Mouse (Mus musculus) liver, embryonic 14.5 days (tissue): ENCODE results near the gene Cacybp. TPM values are rescaled to one million over a fixed set of nuclear protein-coding genes. Genes with fewer than 3 reads are reported as not detected.

Experiments used
- ATAC-seq: fragments of 200-750 bp; cut with Nextera tagmentation; 2 replicates; pipeline ENCODE4 v1.8.0; 2017; ENCODE audit warnings: moderate number of reproducible peaks, mild to moderate bottlenecking, moderate library complexity; ENCODE audit not compliant: insufficient read depth
- DNase-seq, 3 experiments: peaks; one replicate each; pipeline ENCODE4 v3.0.0-alpha.2; 2012 to 2013; ENCODE audit warnings: low read depth in 3 of 3, low spot score in 3 of 3
- H3K27ac ChIP-seq: fragments of 300-500 bp; sonication (generic); 2 replicates; pipeline ENCODE4 v1.5.1; 2014; ENCODE audit warnings: moderate library complexity, mild to moderate bottlenecking, control low read depth, inconsistent platforms
- H3K27me3 ChIP-seq: fragments of 300-500 bp; sonication (generic); 2 replicates; pipeline ENCODE4 v1.6.1; 2014; ENCODE audit warnings: mild to moderate bottlenecking, low read length, moderate library complexity; ENCODE audit not compliant: control insufficient read depth, insufficient read depth
- H3K36me3 ChIP-seq: fragments of 300-500 bp; sonication (generic); replicated peaks from 2 replicates; pipeline ENCODE4 v1.6.1; 2014; ENCODE audit warnings: low read depth; ENCODE audit not compliant: control insufficient read depth, insufficient read depth
- H3K4me1 ChIP-seq, 2 experiments: fragments of 200-500 bp in 1 of 2; fragments of 300-500 bp in 1 of 2; sonication (generic) in 1 of 2; replicated peaks; 2 replicates each; pipeline ENCODE4 v1.6.1; 2012 to 2014; ENCODE audit warnings: antibody characterized with exemption in 1 of 2, inconsistent platforms in 1 of 2, low read length in 1 of 2; ENCODE audit not compliant: control insufficient read depth in 2 of 2, insufficient read depth in 2 of 2
- H3K4me2 ChIP-seq: fragments of 300-500 bp; sonication (generic); 2 replicates; pipeline ENCODE4 v1.6.1; 2014; ENCODE audit warnings: low read depth, mild to moderate bottlenecking, control low read depth, moderate library complexity
- H3K4me3 ChIP-seq, 2 experiments: fragments of 200-500 bp in 1 of 2; fragments of 300-500 bp in 1 of 2; sonication (generic) in 1 of 2; 2 replicates each; pipeline ENCODE4 v1.5.1; 2012 to 2014; ENCODE audit warnings: low read depth in 2 of 2, low read length in 2 of 2, mild to moderate bottlenecking in 2 of 2, control low read depth in 1 of 2, inconsistent platforms in 1 of 2, moderate library complexity in 1 of 2; ENCODE audit not compliant: insufficient read depth in 1 of 2
- H3K9ac ChIP-seq: fragments of 300-500 bp; sonication (generic); replicated peaks from 2 replicates; pipeline ENCODE4 v1.6.1; 2014; ENCODE audit warnings: mild to moderate bottlenecking, control low read depth, moderate library complexity
- H3K9me3 ChIP-seq: fragments of 300-500 bp; sonication (generic); 2 replicates; pipeline ENCODE4 v1.6.1; 2016; ENCODE audit warnings: low read length, mixed read lengths; ENCODE audit not compliant: control insufficient read depth
- CTCF ChIP-seq: IDR thresholded peaks from 2 replicates; pipeline ENCODE4 v1.5.1; 2016; ENCODE audit warnings: antibody characterized with exemption, low read depth, control low read depth
- EP300 ChIP-seq: IDR thresholded peaks from 2 replicates; pipeline ENCODE4 v1.6.1; 2016; ENCODE audit warnings: antibody characterized with exemption, low read depth
- WGBS: fragments of 180-500 bp; shearing (Covaris S2); extraction: QIAGEN DNeasy Blood & Tissue Kit; methylation state at CpG from one replicate; pipeline ENCODE4 v1.1.7; 2014; ENCODE audit not compliant: insufficient replicate concordance; 5-methylcytosine and 5-hydroxymethylcytosine counted together
- polyA plus RNA-seq, 2 experiments: library from polyadenylated mRNA; depleted of rRNA in 1 of 2; stranded (reverse) in 1 of 2; unstranded in 1 of 2; fragments of >200 nt; fragmentation: Nextera tagmentation in 1 of 2; extraction: Ambion mirVana in 1 of 2; gene quantifications; 2 replicates each; pipeline versions ENCODE4 v1.2.1 to v1.2.3; 2012 to 2014

The Cacybp gene
- polyA plus RNA-seq, 2 experiments = 41.9 to 161 TPM

DNA sequence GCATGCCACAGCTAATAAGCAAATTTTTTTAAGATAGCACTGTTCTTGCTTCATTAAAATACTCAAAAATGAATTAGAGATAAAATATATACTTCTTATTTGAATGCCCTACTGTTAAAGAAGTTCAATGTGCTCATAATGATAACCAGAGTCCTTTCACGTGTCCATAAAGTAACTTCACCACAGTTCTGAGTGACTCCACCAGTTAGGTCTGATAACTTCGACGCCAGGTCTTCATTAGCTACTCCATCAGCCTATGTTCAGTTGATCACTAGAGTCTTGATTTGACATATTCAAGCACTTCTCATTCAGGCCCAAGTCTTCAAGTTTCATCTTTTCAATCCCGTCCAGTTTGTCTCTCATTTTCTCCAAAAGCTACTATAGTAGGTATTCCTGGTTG, 14.5 kb upstream of the Cacybp start:
- no peak for DNase-seq
- no peak for ATAC-seq
- Histone ChIP-seq H3K27ac (no peak overlapping the region), H3K27me3 (no peaks in the 10 kb centered on the region), H3K4me1 (peaks cover 2% of the 10 kb centered on the region in 2 experiments; a peak in 1 of 4 replicates), H3K36me3 (no peaks in the 10 kb centered on the region), H3K4me3 (no peak overlapping the region), H3K4me2 (no peak overlapping the region), H3K9me3 (no peaks in the 10 kb centered on the region), H3K9ac (no peak overlapping the region)
- 50% methylated on average over 4 of the region's 4 CpGs for WGBS
- TF ChIP-seq EP300 (no peak), CTCF (no peak)

- no peaks in the 10 kb centered on the region for H3K36me3 ChIP-seq
- no peak for DNase-seq
- H3K27ac ChIP-seq = no peak overlapping the region
- ATAC-seq = no peak
- TF ChIP-seq CTCF (no peak), EP300 (no peak)
- 77% methylated on average over 2 of the region's 2 CpGs for WGBS
- H3K4me2 ChIP-seq = no peak overlapping the region
- no peak overlapping the region for H3K4me3 ChIP-seq
- no peak overlapping the region for H3K9ac ChIP-seq
- no peaks in the 10 kb centered on the region for H3K27me3 ChIP-seq
- no peaks in the 10 kb centered on the region for H3K9me3 ChIP-seq
- H3K4me1 ChIP-seq = peaks cover 2% of the 10 kb centered on the region in 2 experiments; a peak in 1 of 4 replicates
These were observed 11.4 kb upstream of the Cacybp start for GRCm38 (mm10) chr1:160224093-160224492.

- H3K9me3 ChIP-seq = no peaks in the 10 kb centered on the region
- TF ChIP-seq CTCF = no peak
- no peak for TF ChIP-seq EP300
- H3K9ac ChIP-seq = no peak overlapping the region
- no peaks in the 10 kb centered on the region for H3K27me3 ChIP-seq
- ATAC-seq (no peak), DNase-seq (no peak)
- 75% methylated on average over 3 of the region's 3 CpGs for WGBS
- H3K27ac ChIP-seq = no peak overlapping the region
- peaks cover 0 to 2% of the 10 kb centered on the region in 2 experiments; a peak in 2 of 4 replicates for H3K4me1 ChIP-seq
- no peaks in the 10 kb centered on the region for H3K36me3 ChIP-seq
- no peak overlapping the region for H3K4me2 ChIP-seq
- H3K4me3 ChIP-seq = no peak overlapping the region
These were observed 5.2 kb upstream of the Cacybp start for GRCm38 (mm10) chr1:160217898-160218297.

GRCm38 (mm10) chr1:160214171-160214570, 1.5 kb upstream of the Cacybp start:
- Histone ChIP-seq H3K27ac (no peak overlapping the region), H3K36me3 (no peaks in the 10 kb centered on the region), H3K9me3 (no peaks in the 10 kb centered on the region), H3K4me2 (peak overlapping the region; percentile 83), H3K4me3 (peak overlapping the region in 1 of 2 experiments; percentile 70; a peak in 2 of 4 replicates), H3K4me1 (peaks cover 9 to 16% of the 10 kb centered on the region in 2 experiments), H3K9ac (no peak overlapping the region; the same call in 1 of the 2 replicates), H3K27me3 (no peaks in the 10 kb centered on the region)
- no peak for ATAC-seq
- DNase-seq = no peak
- TF ChIP-seq CTCF = no peak
- TF ChIP-seq EP300 = no peak
- WGBS = 85% methylated on average over 7 of the region's 7 CpGs

- peaks cover 8% of the 10 kb centered on the region for H3K36me3 ChIP-seq
- no peaks in the 10 kb centered on the region for H3K27me3 ChIP-seq
- ATAC-seq = peak; percentile 66
- peak overlapping the region; percentile 78 for H3K9ac ChIP-seq
- WGBS = under 1% methylated on average over 45 of the region's 45 CpGs
- peak in 1 of 3 experiments; percentile 33 for DNase-seq
- peak overlapping the region; percentile 70 to 91 for H3K4me3 ChIP-seq
- H3K4me2 ChIP-seq = peak overlapping the region; percentile 81
- peaks cover 9 to 16% of the 10 kb centered on the region in 2 experiments for H3K4me1 ChIP-seq
- TF ChIP-seq CTCF = no peak
- no peak for TF ChIP-seq EP300
- peak overlapping the region; percentile 93 for H3K27ac ChIP-seq
- H3K9me3 ChIP-seq = no peaks in the 10 kb centered on the region
These were observed 468 bp downstream of the Cacybp start for GRCm38 (mm10) chr1:160212123-160212691.
